Mouse (Mus musculus) erythroblast, embryonic 14.5 days (primary cell): ENCODE measurements around the gene Uck1. TPM values are rescaled to one million over a fixed set of nuclear protein-coding genes. Genes with fewer than 3 reads are reported as not detected.
"Not testable (repeated sequence)": the region's sequence is repeated elsewhere in the genome, so short reads cannot be mapped to it uniquely, and the experiment has no call there.

Experiments
- H3K27me3 ChIP-seq: 2 replicates; pipeline ENCODE4 v1.6.1; 2012; ENCODE audit warnings: inconsistent platforms; ENCODE audit not compliant: control insufficient read depth
- H3K36me3 ChIP-seq: 2 replicates; pipeline ENCODE4 v1.6.1; 2012; ENCODE audit warnings: mild to moderate bottlenecking, inconsistent platforms; ENCODE audit not compliant: control insufficient read depth
- H3K4me1 ChIP-seq: 2 replicates; pipeline ENCODE4 v1.6.1; 2012; ENCODE audit warnings: inconsistent platforms; ENCODE audit not compliant: control insufficient read depth
- H3K4me3 ChIP-seq: replicated peaks from 2 replicates; pipeline ENCODE3; 2012; ENCODE audit warnings: moderate library complexity, mild to moderate bottlenecking, inconsistent platforms
- H3K9me3 ChIP-seq: 2 replicates; pipeline ENCODE4 v1.6.1; 2012; ENCODE audit warnings: low read length, inconsistent platforms, mixed read lengths; ENCODE audit not compliant: control insufficient read depth
- GATA1 ChIP-seq: IDR thresholded peaks from 2 replicates; pipeline ENCODE4 v1.6.1; 2012; ENCODE audit warnings: low read length, inconsistent platforms, mixed read lengths
- TAL1 ChIP-seq: IDR thresholded peaks from 3 replicates; pipeline ENCODE4 v1.6.1; 2012; ENCODE audit warnings: low read length, inconsistent platforms, mixed read lengths
- polyA plus RNA-seq: library from polyadenylated mRNA; stranded (reverse); fragments of >175 nt; gene quantifications from 2 replicates; pipeline ENCODE4 v1.2.3, GENCODE M21; 2012

Gene Uck1
- polyA plus RNA-seq, 1 experiment: 2.1 TPM

- Histone ChIP-seq H3K4me1 (no peaks in the 10 kb centered on the region), H3K9me3 (no peaks in the 10 kb centered on the region), H3K36me3 (peaks cover 95% of the 10 kb centered on the region), H3K27me3 (no peaks in the 10 kb centered on the region), H3K4me3 (no peak overlapping the region)
- no peak for TF ChIP-seq GATA1
- TF ChIP-seq TAL1: no peak
Measured at GRCm38 (mm10) chr2:32299469-32299868, 39.5 kb upstream of the Uck1 start.

- H3K4me3 ChIP-seq, H3K4me1 ChIP-seq, H3K27me3 ChIP-seq, H3K9me3 ChIP-seq: not testable (repeated sequence)
- H3K36me3 ChIP-seq: peaks cover 89% of the 10 kb centered on the region
Measured at GRCm38 (mm10) chr2:32295842-32296241, 35.9 kb upstream of the Uck1 start.

- Histone ChIP-seq H3K9me3 (no peaks in the 10 kb centered on the region), H3K36me3 (peaks cover 87% of the 10 kb centered on the region), H3K4me1 (peaks cover 2% of the 10 kb centered on the region), H3K4me3 (no peak overlapping the region), H3K27me3 (no peaks in the 10 kb centered on the region)
- TF ChIP-seq GATA1 (no peak), TAL1 (no peak)
Measured at GRCm38 (mm10) chr2:32295285-32295684, 35.3 kb upstream of the Uck1 start.

- H3K36me3 ChIP-seq: peaks cover 78% of the 10 kb centered on the region
Measured at GRCm38 (mm10) chr2:32294348-32294747, 34.4 kb upstream of the Uck1 start.

GRCm38 (mm10) chr2:32289578-32289977, 29.6 kb upstream of the Uck1 start:
- Histone ChIP-seq H3K4me1 (peaks cover 30% of the 10 kb centered on the region), H3K9me3 (0 out of 2 replicates have a peak, but pooled peaks cover 2% of the 10 kb centered on the region), H3K4me3 (peak overlapping the region; percentile 83), H3K36me3 (peaks cover 44% of the 10 kb centered on the region), H3K27me3 (no peaks in the 10 kb centered on the region)
- TF ChIP-seq GATA1 (no peak), TAL1 (no peak)

More at GRCm38 (mm10) chr2:32294348-32294747, 34.4 kb upstream of the Uck1 start:
- H3K9me3 ChIP-seq: 0 out of 2 replicates have a peak, but pooled peaks cover 2% of the 10 kb centered on the region
- peaks cover 8% of the 10 kb centered on the region for H3K4me1 ChIP-seq
- H3K27me3 ChIP-seq: no peaks in the 10 kb centered on the region
- no peak overlapping the region for H3K4me3 ChIP-seq
- TF ChIP-seq TAL1 (no peak), GATA1 (no peak)

- Histone ChIP-seq H3K36me3 (peaks cover 46% of the 10 kb centered on the region), H3K4me3 (peak overlapping the region; percentile 83), H3K4me1 (peaks cover 30% of the 10 kb centered on the region), H3K9me3 (0 out of 2 replicates have a peak, but pooled peaks cover 2% of the 10 kb centered on the region), H3K27me3 (no peaks in the 10 kb centered on the region)
- no peak for TF ChIP-seq TAL1
- no peak for TF ChIP-seq GATA1
Measured at GRCm38 (mm10) chr2:32288371-32288931, 28.5 kb upstream of the Uck1 start.

- Histone ChIP-seq H3K4me1 (peaks cover 30% of the 10 kb centered on the region), H3K27me3 (no peaks in the 10 kb centered on the region), H3K36me3 (peaks cover 44% of the 10 kb centered on the region), H3K9me3 (0 out of 2 replicates have a peak, but pooled peaks cover 2% of the 10 kb centered on the region), H3K4me3 (peak within 1 kb of the TSS; percentile 83)
- TF ChIP-seq TAL1: no peak
Measured at GRCm38 (mm10) chr2:32287923-32288367, 28.0 kb upstream of the Uck1 start, which contains the start of gene Swi5. Swi5 (minus strand) TSS chr2:32288075.

- peaks cover 44% of the 10 kb centered on the region for H3K36me3 ChIP-seq
- peaks cover 33% of the 10 kb centered on the region for H3K4me1 ChIP-seq
- H3K9me3 ChIP-seq: 0 out of 2 replicates have a peak, but pooled peaks cover 2% of the 10 kb centered on the region
- H3K4me3 ChIP-seq: peak within 1 kb of the TSS; percentile 83
- TF ChIP-seq GATA1 (no peak), TAL1 (no peak)
- no peaks in the 10 kb centered on the region for H3K27me3 ChIP-seq
Measured at GRCm38 (mm10) chr2:32287334-32287840, 27.4 kb upstream of the Uck1 start, which contains the start of gene Golga2. Golga2 (plus strand) TSS chr2:32287384.

- peaks cover 21% of the 10 kb centered on the region for H3K4me1 ChIP-seq
Measured at GRCm38 (mm10) chr2:32283986-32284385, 24.0 kb upstream of the Uck1 start.

More at GRCm38 (mm10) chr2:32283986-32284385, 24.0 kb upstream of the Uck1 start:
- no peaks in the 10 kb centered on the region for H3K27me3 ChIP-seq
- TF ChIP-seq GATA1 (no peak), TAL1 (no peak)
- H3K9me3 ChIP-seq: no peaks in the 10 kb centered on the region
- no peak overlapping the region for H3K4me3 ChIP-seq
- H3K36me3 ChIP-seq: peaks cover 61% of the 10 kb centered on the region
